Mouse (Mus musculus) megakaryocyte, embryonic 14.5 days (primary cell): ENCODE measurements around the gene Pnkd.

Experiments used
- FLI1 ChIP-seq: IDR thresholded peaks from 2 replicates; pipeline ENCODE4 v1.6.1; 2012; ENCODE audit warnings: low read length, inconsistent platforms, mixed read lengths
- GATA1 ChIP-seq: IDR thresholded peaks from 3 replicates; pipeline ENCODE4 v1.6.1; 2012; ENCODE audit warnings: mixed read lengths, low read length, inconsistent platforms, borderline replicate concordance

- TF ChIP-seq GATA1 (no peak), FLI1 (no peak)
Observed at GRCm38 (mm10) chr1:74334607-74335006, 49.9 kb downstream of the Pnkd start.
